Mouse (Mus musculus) bone marrow, adult 2 months (tissue): ENCODE data around the gene Abcb4.

ENCODE experiments used
- CTCF ChIP-seq: fragments of 200-500 bp; IDR thresholded peaks from 2 replicates; pipeline ENCODE4 v1.5.1; 2011; ENCODE audit warnings: low read length, control low read depth; ENCODE audit not compliant: control insufficient read depth, insufficient read depth
- POLR2A ChIP-seq: fragments of 200-500 bp; IDR thresholded peaks from 2 replicates; pipeline ENCODE4 v1.6.1; 2011; ENCODE audit warnings: low read depth, mild to moderate bottlenecking, control low read depth, low read length, borderline replicate concordance; ENCODE audit not compliant: control insufficient read depth

- TF ChIP-seq CTCF (no peak), POLR2A (no peak)
Measured at GRCm38 (mm10) chr5:8970694-8971093, 77.2 kb downstream of the Abcb4 start.
